Mouse (Mus musculus) natural killer cell, adult 2 months (primary cell): Measurements from ENCODE around the gene Ltbr.

Experiments
- DNase-seq, 2 experiments: peaks; one replicate each; pipeline ENCODE4 v3.0.0; 2022; ENCODE audit warnings: low spot score in 2 of 2

Ltbr gene

DNA sequence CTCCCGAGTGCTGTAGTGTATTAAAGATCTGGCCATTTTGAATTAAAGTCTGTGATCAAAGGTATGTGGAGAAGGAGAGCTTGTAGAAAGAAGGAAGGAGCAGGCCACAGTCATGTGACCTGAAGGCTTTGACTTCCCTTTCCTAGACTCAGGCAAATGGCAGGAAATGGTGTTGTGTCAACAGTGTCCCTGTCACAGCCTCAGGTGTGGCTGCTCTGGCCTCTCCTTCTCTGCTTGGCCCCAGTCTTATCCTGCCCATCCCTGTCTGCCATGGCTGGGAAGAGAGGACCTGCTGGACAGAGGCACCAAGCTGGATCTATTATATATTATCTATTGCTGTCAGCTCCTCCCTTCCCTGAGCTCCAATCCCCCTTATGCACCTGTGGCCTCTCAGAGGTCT, 31.9 kb upstream of the Ltbr start:
- DNase-seq, result no peak

DNA sequence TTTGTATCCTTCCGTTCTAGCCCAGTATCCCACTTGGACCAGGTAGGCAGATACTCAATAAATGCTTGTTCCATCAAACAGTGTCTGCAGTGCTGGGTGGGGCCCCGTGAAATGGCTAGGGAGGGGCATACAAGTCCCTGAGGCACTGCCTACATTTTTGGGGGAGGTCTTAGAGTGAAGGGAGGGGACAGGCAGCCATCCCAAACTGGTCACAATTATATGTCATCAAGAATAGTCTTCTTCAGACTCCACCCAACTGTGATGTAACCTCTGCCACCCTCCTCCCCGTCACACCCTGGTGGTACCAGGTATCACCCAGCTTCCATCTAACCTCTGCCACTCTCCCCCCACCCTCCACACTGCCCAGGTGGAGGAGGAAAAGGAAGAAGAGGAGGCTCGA, 31.2 kb upstream of the Ltbr start:
- no peak for DNase-seq

- no peak for DNase-seq
Observed at GRCm38 (mm10) chr6:125344084-125344483, 30.4 kb upstream of the Ltbr start.

GRCm38 (mm10) chr6:125342198-125342597, 28.5 kb upstream of the Ltbr start:
- DNase-seq, result no peak

DNA sequence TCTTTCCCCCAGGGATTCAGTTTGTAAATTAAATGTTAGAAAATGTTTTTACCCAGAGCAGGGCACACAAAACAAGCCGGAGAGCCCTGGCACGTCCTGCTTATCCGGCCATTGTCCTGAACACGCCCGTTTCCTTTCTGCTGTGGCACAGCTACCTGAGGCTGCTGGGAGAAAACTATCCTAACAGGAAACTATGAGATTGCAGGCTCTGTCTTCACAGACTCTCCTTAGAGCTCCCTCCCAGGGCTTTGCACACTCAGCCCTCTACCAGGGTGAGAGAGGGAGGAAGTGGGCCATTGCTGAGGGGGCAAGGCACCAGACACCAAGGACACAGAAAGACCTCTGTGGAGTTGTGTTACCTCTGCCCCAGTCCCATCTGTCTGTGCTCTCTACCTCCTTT, 26.6 kb upstream of the Ltbr start:
- no peak for DNase-seq

DNA sequence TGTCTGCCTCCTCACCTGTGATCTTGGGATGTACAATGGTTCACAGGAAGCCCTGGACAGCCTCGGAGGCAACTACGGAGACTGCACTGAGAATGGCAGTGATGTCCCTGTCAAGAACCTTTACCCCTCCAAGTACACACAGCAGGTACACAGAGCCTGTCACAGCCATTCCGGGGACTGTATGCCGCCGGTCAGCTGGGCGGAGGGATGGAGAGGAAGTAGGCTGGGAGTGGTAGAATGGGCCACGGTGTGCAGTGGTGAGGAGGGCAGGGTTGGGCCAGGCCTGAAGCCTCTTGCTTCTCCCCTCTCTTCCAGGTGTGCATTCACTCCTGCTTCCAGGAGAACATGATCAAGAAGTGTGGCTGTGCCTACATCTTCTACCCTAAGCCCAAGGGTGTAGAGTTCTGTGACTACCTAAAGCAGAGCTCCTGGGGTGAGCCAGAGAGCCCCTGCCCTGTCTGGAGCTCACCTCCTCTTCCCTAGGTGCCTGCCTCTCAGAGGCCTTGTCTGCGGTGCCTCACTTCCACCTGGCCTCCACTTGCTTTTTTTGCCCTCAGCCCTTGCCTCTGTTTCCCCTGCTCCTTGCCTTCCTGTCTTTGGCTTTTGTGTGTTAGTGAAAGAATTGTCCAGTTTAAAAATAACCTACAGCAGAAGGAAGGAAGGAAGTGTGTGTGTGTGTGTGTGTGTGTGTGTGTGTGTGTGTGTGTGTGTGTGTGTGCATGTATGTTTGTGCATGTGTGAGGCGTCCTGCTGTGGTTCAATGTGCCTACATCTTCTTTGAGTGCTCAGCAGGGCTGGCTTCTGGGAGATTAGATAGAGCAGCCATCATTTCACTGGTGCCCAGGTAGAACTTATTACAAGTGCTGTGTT, 25.3 kb upstream of the Ltbr start:
- DNase-seq, result no peak

- no peak for DNase-seq
Observed at GRCm38 (mm10) chr6:125334356-125334755, 20.7 kb upstream of the Ltbr start.

DNA sequence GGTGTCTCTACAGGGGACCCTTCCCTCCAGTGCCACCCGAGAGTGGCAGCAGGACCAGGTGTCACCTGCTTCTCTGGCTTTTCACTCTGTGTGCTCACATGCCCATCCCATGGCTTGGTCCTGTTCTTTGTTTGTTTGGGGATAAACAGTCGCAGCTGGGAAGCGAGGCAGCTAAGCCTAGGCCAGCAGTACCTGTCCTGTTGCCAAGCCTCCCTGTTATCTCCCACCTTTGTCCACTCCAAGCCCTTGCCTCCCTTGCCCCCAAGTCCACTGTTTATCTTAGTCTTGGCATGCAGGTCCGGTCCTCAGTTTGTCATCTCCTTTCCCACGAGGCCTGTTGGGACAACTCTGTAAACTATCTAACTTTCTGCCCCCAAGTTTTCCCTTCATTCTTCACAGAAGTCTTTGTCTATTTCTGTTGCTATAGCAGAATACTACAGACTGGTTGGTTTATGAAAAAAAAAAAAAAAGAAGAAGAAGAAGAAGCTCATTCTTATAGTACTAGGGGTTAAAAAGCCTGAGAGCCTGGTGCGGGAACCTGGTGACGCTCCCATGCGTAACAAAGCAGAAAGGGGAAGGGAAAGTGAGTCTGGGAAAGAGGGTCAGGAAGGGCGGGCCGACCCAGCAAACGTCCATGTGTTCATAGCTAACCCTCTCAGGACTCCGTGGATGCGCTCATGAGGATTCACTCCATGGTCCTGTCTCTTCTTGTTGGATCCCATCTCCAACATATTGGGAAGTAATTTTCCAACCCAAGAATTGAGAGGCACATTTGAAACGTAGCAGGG, 19.6 kb upstream of the Ltbr start:
- no peak for DNase-seq

- DNase-seq, result peak in 1 of 2 experiments; percentile 18
Observed at GRCm38 (mm10) chr6:125330626-125331326, 17.1 kb upstream of the Ltbr start.

DNA sequence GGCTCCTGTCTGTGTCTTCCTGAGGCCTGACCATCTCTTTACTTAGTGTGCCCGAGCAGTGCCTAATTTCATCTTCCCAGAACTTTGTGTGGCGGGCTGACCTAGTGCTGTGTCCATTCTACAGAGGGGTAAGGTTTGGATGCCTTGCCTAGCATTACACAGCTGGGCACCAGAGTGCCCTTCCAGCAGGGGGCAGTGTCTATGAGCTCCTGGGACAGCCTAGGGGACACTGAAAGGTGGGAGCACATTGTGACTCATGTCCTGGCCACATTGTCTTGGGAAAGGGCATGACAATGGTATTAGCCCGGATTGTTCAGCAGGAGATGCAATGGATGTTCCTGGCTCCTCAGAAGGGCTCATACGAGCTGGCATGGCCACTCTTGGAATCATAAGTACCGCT, 14.6 kb upstream of the Ltbr start:
- DNase-seq, result peak; percentile 36 to 48

GRCm38 (mm10) chr6:125325337-125325736, 11.7 kb upstream of the Ltbr start:
- DNase-seq, result no peak

DNA sequence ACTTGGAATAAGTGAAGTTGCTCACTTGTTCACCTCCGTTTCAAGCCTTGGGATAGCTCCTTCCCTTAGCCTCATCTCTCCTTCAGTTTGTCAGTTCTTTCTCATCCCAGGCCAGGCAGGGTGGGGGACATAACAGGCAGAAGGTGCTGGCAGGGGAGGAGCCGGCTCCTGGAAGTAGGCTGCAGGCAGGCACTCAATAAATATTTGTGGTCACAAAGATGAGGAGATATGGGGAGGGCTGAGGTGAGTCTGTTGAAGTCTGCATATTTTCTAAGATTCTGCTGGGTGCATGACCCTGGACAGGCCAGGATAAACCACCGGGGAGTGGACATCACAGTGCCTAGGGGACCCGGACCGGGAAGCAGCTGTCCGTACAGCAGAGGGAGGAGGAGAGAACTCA, 9.9 kb upstream of the Ltbr start:
- DNase-seq, result no peak

- no peak for DNase-seq
Observed at GRCm38 (mm10) chr6:125322794-125323193, 9.1 kb upstream of the Ltbr start.

DNA sequence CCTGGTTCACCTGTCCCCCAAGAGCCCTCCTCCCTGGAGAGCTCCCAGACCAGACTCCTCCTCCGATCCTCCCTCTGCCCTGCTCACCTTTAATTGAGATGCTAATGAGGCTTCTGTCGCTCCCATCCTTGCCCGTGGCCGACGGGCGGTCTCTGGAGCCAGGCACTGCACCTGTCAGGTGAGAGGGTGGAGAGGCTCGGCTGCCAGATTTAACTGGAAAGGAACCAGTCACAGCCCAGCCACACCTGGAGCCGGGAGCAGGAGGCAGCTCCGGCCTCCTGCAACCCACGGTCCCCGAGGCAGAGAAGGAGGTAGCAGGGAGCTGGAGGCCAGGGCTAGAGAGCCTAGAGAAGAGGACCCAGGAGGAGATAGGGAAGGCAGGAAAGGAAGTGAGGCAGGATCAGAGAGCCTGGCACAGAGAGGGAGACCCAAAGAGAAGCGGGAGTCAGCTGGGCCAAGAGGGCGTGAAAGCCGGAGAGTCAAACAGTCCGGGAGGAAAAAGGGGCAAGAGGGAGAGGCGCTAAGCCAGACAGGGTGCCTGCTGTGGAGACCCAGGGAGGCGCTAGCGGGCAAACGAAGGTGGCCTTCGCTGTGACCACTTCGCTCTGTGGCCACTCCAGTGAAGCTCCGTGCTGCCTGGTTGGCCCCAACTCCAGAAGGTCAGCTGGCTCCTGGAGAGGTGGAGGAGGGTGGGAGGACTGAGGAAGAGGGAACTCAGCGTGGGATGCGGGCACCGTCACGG, 7.6 kb upstream of the Ltbr start:
- no peak for DNase-seq

DNA sequence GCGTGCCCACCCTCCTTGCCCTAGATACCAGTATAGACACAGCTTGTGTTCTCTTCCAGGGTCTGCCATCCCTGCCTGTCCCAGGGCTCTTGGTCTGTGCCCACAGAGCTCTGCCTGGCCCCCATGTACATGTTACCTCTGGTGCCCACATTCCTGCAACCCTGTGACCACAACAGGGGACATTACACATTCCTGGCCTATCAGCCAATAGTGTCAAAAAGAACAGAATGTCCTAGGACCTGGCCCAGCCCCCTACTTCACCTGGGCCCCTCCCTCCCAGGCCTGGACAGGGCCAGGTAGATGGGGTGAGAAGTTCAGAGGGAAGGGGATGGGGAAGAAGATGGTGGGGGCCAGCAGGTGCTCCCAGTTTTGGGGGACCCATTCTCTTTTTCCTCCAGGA, 6.6 kb upstream of the Ltbr start, which contains the start of gene Scnn1a:
TSS of gene Scnn1a (plus strand) at position 337 of the 400 bp plus-strand sequence.
- no peak for DNase-seq

DNA sequence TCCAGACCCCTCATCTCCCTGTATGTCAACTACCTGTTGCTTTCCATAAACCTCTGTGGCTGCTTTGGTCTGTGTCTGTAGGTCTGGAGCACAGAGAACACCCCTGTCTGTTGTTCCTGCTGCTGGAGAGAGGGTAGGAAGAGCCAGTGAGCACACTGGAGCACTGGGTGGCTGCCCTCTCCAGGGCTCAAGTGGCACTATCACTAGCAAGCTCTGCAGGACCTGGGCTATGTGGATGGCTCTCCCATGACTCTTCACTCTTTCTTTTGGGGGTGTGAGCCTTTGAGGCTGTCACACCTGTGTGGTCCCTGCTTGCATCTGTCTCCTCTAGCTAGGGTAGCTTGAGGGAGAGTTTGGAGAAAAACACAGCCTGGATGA, 6.2 kb upstream of the Ltbr start:
- no peak for DNase-seq

- no peak for DNase-seq
Observed at GRCm38 (mm10) chr6:125318981-125319918, 5.6 kb upstream of the Ltbr start.

- DNase-seq, result no peak
Observed at GRCm38 (mm10) chr6:125317077-125317476, 3.4 kb upstream of the Ltbr start.

GRCm38 (mm10) chr6:125314746-125315145, 1.1 kb upstream of the Ltbr start:
- no peak for DNase-seq

- no peak for DNase-seq
Observed at GRCm38 (mm10) chr6:125314231-125314563, 512 bp upstream of the Ltbr start.
